Mouse (Mus musculus): ENCODE measurements around the gene Pla2g1b. TPM values are rescaled to one million over a fixed set of nuclear protein-coding genes. Genes with fewer than 3 reads are reported as not detected.

Pla2g1b gene
- polyA plus RNA-seq, 1 experiment from 2014 or later, result 1.3 TPM

Other genes with a start within 250 kb of the Pla2g1b start
- 124 and 141 TPM in 2 replicates for gene Pop5, start 230.4 kb upstream of the Pla2g1b start, polyA plus RNA-seq (2015; fragmentation: Nextera tagmentation; extraction: Ambion mirVana)
- 90.4 and 92.6 TPM in 2 replicates for gene Rnf10, start 193.4 kb upstream of the Pla2g1b start, polyA plus RNA-seq (2015; fragmentation: Nextera tagmentation; extraction: Ambion mirVana)
- gene Coq5, start 186.6 kb upstream of the Pla2g1b start, polyA plus RNA-seq (2015; fragmentation: Nextera tagmentation; extraction: Ambion mirVana), result 64.2 and 72.9 TPM in 2 replicates
- 1,024 and 1,116 TPM in 2 replicates for gene Dynll1, start 165.3 kb upstream of the Pla2g1b start, polyA plus RNA-seq (2015; fragmentation: Nextera tagmentation; extraction: Ambion mirVana)
- 67.9 and 121 TPM in 2 replicates for gene Srsf9, start 139.1 kb upstream of the Pla2g1b start, polyA plus RNA-seq (2015; fragmentation: Nextera tagmentation; extraction: Ambion mirVana)
- 23.4 and 23.9 TPM in 2 replicates for gene Gatc, start 125.1 kb upstream of the Pla2g1b start, polyA plus RNA-seq (2015; fragmentation: Nextera tagmentation; extraction: Ambion mirVana)
- 62.0 and 67.4 TPM in 2 replicates for gene Triap1, start 125.0 kb upstream of the Pla2g1b start, polyA plus RNA-seq (2015; fragmentation: Nextera tagmentation; extraction: Ambion mirVana)
- 1,462 and 1,500 TPM in 2 replicates for gene Cox6a1, start 117.3 kb upstream of the Pla2g1b start, polyA plus RNA-seq (2015; fragmentation: Nextera tagmentation; extraction: Ambion mirVana)
- gene Msi1, start 36.7 kb upstream of the Pla2g1b start, polyA plus RNA-seq (2015; fragmentation: Nextera tagmentation; extraction: Ambion mirVana), result 3.0 and 4.5 TPM in 2 replicates
- 20.4 and 23.1 TPM in 2 replicates for gene Sirt4, start 18.5 kb downstream of the Pla2g1b start, polyA plus RNA-seq (2015; fragmentation: Nextera tagmentation; extraction: Ambion mirVana)
- 71.9 and 88.2 TPM in 2 replicates for gene Pxn, start 40.4 kb downstream of the Pla2g1b start, polyA plus RNA-seq (2015; fragmentation: Nextera tagmentation; extraction: Ambion mirVana)
- 1,506 and 1,615 TPM in 2 replicates for gene Rplp0, start 93.2 kb downstream of the Pla2g1b start, polyA plus RNA-seq (2015; fragmentation: Nextera tagmentation; extraction: Ambion mirVana)
- 25.5 and 26.3 TPM in 2 replicates for gene Gcn1l1, start 99.0 kb downstream of the Pla2g1b start, polyA plus RNA-seq (2015; fragmentation: Nextera tagmentation; extraction: Ambion mirVana)
- gene Rab35, start 165.6 kb downstream of the Pla2g1b start, polyA plus RNA-seq (2015; fragmentation: Nextera tagmentation; extraction: Ambion mirVana), result 4.4 and 5.1 TPM in 2 replicates